Mouse (Mus musculus): ENCODE measurements at regions not wholly inside any gene's neighbourhood (a gene's known extent, or its start where the extent isn't known, plus 50 kb on each side); places are given as distances from the start of the nearest gene placed in this dataset.

GRCm38 (mm10) chr6:147324336-147324735 lies 60.4 kb upstream of the Pthlh start:
- no peak for ATAC-seq (replicated peaks in 1 of 2; ENCODE audit: insufficient read depth in 1 of 2, low FRiP score in 2 of 2, low TSS enrichment in 1 of 2, low read depth in 1 of 2, poor library complexity in 2 of 2, severe bottlenecking in 2 of 2)

GRCm38 (mm10) chr6:147318106-147318505 lies 54.1 kb upstream of the Pthlh start:
- no peak for ATAC-seq (replicated peaks in 1 of 2; ENCODE audit: insufficient read depth in 1 of 2, low FRiP score in 2 of 2, low TSS enrichment in 1 of 2, low read depth in 1 of 2, poor library complexity in 2 of 2, severe bottlenecking in 2 of 2)

- ATAC-seq (replicated peaks in 1 of 2; ENCODE audit: insufficient read depth in 1 of 2, low FRiP score in 2 of 2, low TSS enrichment in 1 of 2, low read depth in 1 of 2, poor library complexity in 2 of 2, severe bottlenecking in 2 of 2): no peak
Observed at GRCm38 (mm10) chr6:147316702-147317468, 52.9 kb upstream of the Pthlh start.

GRCm38 (mm10) chr6:147316140-147316539 lies 52.2 kb upstream of the Pthlh start:
- peak in 1 of 2 experiments; percentile 88; a peak in 2 of 4 replicates for ATAC-seq (replicated peaks in 1 of 2; ENCODE audit: insufficient read depth in 1 of 2, low FRiP score in 2 of 2, low TSS enrichment in 1 of 2, low read depth in 1 of 2, poor library complexity in 2 of 2, severe bottlenecking in 2 of 2)

- ATAC-seq (replicated peaks in 1 of 2; ENCODE audit: insufficient read depth in 1 of 2, low FRiP score in 2 of 2, low TSS enrichment in 1 of 2, low read depth in 1 of 2, poor library complexity in 2 of 2, severe bottlenecking in 2 of 2): no peak
Observed at GRCm38 (mm10) chr6:147315207-147315606, 51.2 kb upstream of the Pthlh start.

Measured in hematopoietic stem cell, adult 5-6 weeks (primary cell).